Comparison of ENCODE assay signal across 10 mouse cellular contexts in the genomic region with DNA sequence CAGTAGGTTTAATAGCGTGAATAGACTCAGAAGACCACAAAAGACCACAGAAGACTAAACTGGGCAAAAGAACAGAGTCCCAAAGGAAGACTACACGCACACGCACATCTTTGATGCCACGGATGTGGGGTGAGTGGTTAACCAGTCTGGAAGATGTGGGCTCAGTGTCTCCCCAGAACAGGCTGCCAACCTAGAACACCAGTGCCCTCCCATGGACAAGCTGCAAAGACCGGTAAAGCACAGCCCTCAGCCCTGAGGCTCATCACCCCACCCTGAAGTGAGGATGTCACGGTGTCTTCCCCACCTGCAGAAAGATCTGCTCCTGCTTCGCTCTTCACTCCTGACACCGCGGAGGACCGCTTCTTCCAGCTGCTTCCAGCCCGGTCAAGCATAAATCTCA.
DNase-seq lines count a peak whose midpoint lies in the region; ATAC-seq and TF ChIP-seq lines count a peak whose summit lies in the region.
"Had no signal": no experiment of that assay in that cellular context is flagged by ENCODE, and none has a peak within 500 bp of the region (broad histone marks: within the 10 kb centered on the region; RNA-seq: fewer than 3 reads in every experiment).

No protein-coding gene starts in this region.

- H3K27me3 ChIP-seq in liver, postnatal 0 days (ENCODE audit: insufficient read depth, low read length), result no peaks in the 10 kb centered on the region
- H3K27me3 ChIP-seq in liver, embryonic 11.5 days (replicated peaks; ENCODE audit: control insufficient read depth, insufficient read depth, low read length), result no peaks in the 10 kb centered on the region
- H3K27me3 ChIP-seq: midbrain, embryonic 12.5 days had no signal

- H3K4me3 ChIP-seq in liver, postnatal 0 days (ENCODE audit: low read depth, low read length), result no peak overlapping the region
- H3K4me3 ChIP-seq in liver, embryonic 11.5 days (ENCODE audit: low read depth, low read length), result no peak overlapping the region
- H3K4me3 ChIP-seq: erythroblast, embryonic 14.5 days; midbrain, embryonic 12.5 days had no signal

- no peaks in the 10 kb centered on the region for H3K36me3 ChIP-seq in liver, postnatal 0 days (replicated peaks; ENCODE audit: insufficient read depth, low read length)
- no peaks in the 10 kb centered on the region for H3K36me3 ChIP-seq in liver, embryonic 11.5 days (ENCODE audit: control insufficient read depth, insufficient read depth, low read length)
- H3K36me3 ChIP-seq: midbrain, embryonic 12.5 days had no signal

- no peak for ATAC-seq in liver, postnatal 0 days
- no peak for ATAC-seq in liver, embryonic 11.5 days (replicated peaks; ENCODE audit: low FRiP score)

- DNase-seq in cerebellum, adult 18-20 months, result peak; percentile 4 to 8
- DNase-seq in cerebellum, adult 11 months, result no peak
- DNase-seq in liver, postnatal 0 days, result no peak
- DNase-seq in liver, embryonic 11.5 days (ENCODE audit: low spot score), result no peak
- peak; percentile 22 to 29 for DNase-seq in layer of hippocampus, postnatal 14 days (ENCODE audit: low spot score in 2 of 2)
- DNase-seq in right cerebral cortex, adult 2 months (ENCODE audit: low spot score in 2 of 2), result peak; percentile 57 to 63
- DNase-seq in ovary, adult 18-20 months (ENCODE audit: low spot score), result no peak
- DNase-seq in urinary bladder, adult 18-20 months (ENCODE audit: low spot score in 2 of 2), result no peak

- H3K4me2 ChIP-seq in liver, postnatal 0 days (ENCODE audit: low read depth, low read length), result no peak overlapping the region
- H3K4me2 ChIP-seq in liver, embryonic 11.5 days, result no peak overlapping the region
- H3K4me2 ChIP-seq: midbrain, embryonic 12.5 days had no signal

- WGBS in liver, postnatal 0 days (ENCODE audit: insufficient replicate concordance), result 69% methylated on average over 11 of the region's 11 CpGs
- 77% methylated on average over 11 of the region's 11 CpGs for WGBS in liver, embryonic 11.5 days

- H3K27ac ChIP-seq in liver, postnatal 0 days (ENCODE audit: low read depth), result no peak overlapping the region
- no peak overlapping the region for H3K27ac ChIP-seq in liver, embryonic 11.5 days (ENCODE audit: low read depth, low read length)
- H3K27ac ChIP-seq: midbrain, embryonic 12.5 days had no signal

- H3K9ac ChIP-seq in liver, postnatal 0 days (replicated peaks), result no peak overlapping the region
- H3K9ac ChIP-seq in liver, embryonic 11.5 days (ENCODE audit: low read depth, low read length), result no peak overlapping the region
- H3K9ac ChIP-seq: midbrain, embryonic 12.5 days had no signal

- no peaks in the 10 kb centered on the region for H3K4me1 ChIP-seq in liver, postnatal 0 days (ENCODE audit: insufficient read depth)
- no peaks in the 10 kb centered on the region for H3K4me1 ChIP-seq in liver, embryonic 11.5 days (replicated peaks; ENCODE audit: control insufficient read depth, insufficient read depth, low read length)

- H3K9me3 ChIP-seq in liver, postnatal 0 days (ENCODE audit: low read length), result no peaks in the 10 kb centered on the region
- H3K9me3 ChIP-seq in liver, embryonic 11.5 days (ENCODE audit: control insufficient read depth, low read length), result no peaks in the 10 kb centered on the region
- H3K9me3 ChIP-seq: midbrain, embryonic 12.5 days had no signal

- no peak for TF ChIP-seq EP300 in liver, postnatal 0 days (IDR thresholded peaks at IDR 0.05; ENCODE audit: low read depth)

- peak; percentile 25 for TF ChIP-seq CTCF in liver, postnatal 0 days (IDR thresholded peaks at IDR 0.05; ENCODE audit: low read depth)

Comparison
In these comparisons a context has a peak if more than half of its experiments do, and no peak if none do; other contexts are left out.
1. DNase-seq: peak in cerebellum, adult 18-20 months (2 of 2), layer of hippocampus, postnatal 14 days (2 of 2) and right cerebral cortex, adult 2 months (2 of 2); none in cerebellum, adult 11 months (single experiment), liver, postnatal 0 days (single experiment), liver, embryonic 11.5 days (single experiment), ovary, adult 18-20 months (single experiment) and urinary bladder, adult 18-20 months (0 of 2).